Mouse (Mus musculus) G1E (cell line): ENCODE data around the gene Pak4.

Experiments
- CTCF ChIP-seq: IDR thresholded peaks from 2 replicates; pipeline ENCODE4 v1.5.1; 2012; ENCODE audit warnings: low read depth, low read length, inconsistent platforms, mixed read lengths
- GATA1 ChIP-seq: IDR thresholded peaks from 2 replicates; pipeline ENCODE4 v1.6.1; 2012; ENCODE audit warnings: borderline replicate concordance, low read length, inconsistent platforms, mixed read lengths
- GATA2 ChIP-seq: IDR thresholded peaks from 2 replicates; pipeline ENCODE4 v1.6.1; 2012; ENCODE audit warnings: low read depth, low read length, inconsistent platforms, borderline replicate concordance
- POLR2AphosphoS5 ChIP-seq: IDR thresholded peaks from 2 replicates; pipeline ENCODE4 v1.6.1; 2012; ENCODE audit warnings: low read depth, low read length, inconsistent platforms; ENCODE audit not compliant: insufficient replicate concordance
- TAL1 ChIP-seq: conservative IDR thresholded peaks from 2 replicates; pipeline ENCODE4 v1.6.1; 2012; ENCODE audit warnings: low read depth, low read length, inconsistent platforms, mixed read lengths

GRCm38 (mm10) chr7:28579826-28580225 lies 18.2 kb downstream of the Pak4 start:
- TF ChIP-seq GATA2 (no peak), CTCF (no peak), GATA1 (no peak), POLR2AphosphoS5 (no peak), TAL1 (no peak)
